Mouse (Mus musculus) v-Abl transformed pro-B cells (cell line): ENCODE measurements around the gene Ucn3.

Experiments
- in situ Hi-C, 2 experiments: fragments of 400-800 bp; cut with MboI; formaldehyde crosslinking; loops; one replicate each; pipeline ENCODE4 v1.15.1; 2025; ENCODE audit not compliant: unreplicated experiment in 2 of 2

The Ucn3 gene

DNA sequence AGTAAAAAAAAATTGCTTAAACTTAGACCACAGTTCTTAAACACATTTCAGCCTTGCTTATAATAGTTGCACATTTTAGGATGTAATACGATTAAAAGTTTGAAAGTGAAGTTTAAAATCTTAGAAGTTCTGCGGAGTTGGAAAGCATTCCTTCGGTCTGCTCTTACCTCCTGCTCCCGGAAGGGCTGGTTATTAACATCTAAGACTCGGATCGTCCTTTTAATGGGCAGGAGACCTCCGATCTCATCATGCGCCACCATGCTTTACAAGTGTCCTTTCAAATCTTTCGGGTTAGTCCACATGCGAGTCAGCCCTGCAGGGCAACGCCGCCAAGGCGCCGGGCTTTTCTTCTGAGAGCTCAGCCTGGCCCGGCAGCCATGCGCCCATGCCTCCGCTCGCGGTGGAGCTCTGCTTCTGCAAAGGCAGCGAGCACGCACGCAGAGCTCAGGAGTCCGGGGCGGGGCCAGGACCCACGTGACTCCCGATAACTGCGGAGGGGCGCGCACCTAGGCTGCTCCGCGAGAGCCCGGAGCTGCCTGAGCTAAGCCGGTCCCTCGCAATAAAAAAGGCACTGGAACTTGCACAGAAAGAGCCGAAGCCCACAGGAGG lies 51.9 kb downstream of the Ucn3 start:
- in situ Hi-C loops, result no loop called here

DNA sequence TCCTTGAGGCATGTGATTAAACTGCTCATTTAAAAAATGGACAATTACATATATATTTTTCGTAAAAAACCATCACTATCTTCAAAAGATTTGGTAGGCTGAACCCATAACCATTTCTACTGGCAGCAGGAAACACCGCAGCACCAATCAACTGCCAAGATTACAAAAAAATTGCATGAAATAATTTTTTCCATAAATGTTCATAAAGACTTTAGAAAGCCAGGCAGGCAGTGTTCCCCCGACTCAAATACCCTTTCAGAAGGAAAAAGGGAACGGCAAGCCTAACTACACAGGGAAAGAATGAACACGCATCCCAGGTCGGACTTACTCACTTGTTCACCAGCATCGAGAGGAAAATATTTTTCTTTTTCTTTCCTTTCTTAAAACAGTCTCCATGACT lies 52.5 kb downstream of the Ucn3 start:
- in situ Hi-C loops, result no loop called here

DNA sequence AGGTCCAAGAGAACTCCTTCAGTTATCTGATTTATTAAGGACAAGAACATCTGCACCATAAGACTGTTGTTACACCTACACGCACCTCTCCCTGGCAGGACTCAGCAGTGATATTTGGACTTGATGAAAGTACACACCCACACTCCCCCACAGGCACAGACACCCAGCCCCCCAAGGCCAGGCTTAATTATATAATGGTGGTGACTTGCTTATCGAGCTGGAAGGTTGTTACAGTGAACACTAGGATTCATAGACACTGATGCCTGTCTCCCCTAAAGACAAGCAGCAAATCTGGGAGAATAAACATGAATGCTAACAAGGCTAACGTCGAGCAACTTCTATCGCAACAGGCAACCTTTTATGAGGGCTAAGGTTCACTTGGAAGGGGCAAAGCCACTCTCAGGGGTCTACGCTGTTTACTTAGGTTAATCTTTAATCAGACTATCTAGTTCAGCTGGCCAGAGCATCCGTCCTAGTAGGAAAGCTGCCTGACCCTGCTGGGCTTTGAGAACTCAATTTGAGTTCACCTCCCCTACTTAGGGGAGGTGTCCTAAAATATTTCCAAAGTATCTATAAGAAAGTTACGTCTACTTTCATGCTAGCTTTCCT lies 53.6 kb downstream of the Ucn3 start:
- in situ Hi-C loops, result no loop called here
